Mouse (Mus musculus): ENCODE measurements around the gene Zfp54. TPM values are rescaled to one million over a fixed set of nuclear protein-coding genes. Genes with fewer than 3 reads are reported as not detected.

Gene Zfp54
- polyA plus RNA-seq, 1 experiment from 2014 or later = 2.4 TPM

Other genes starting within 250 kb of the Zfp54 start
- gene Vmn1r234, start 197.1 kb upstream of the Zfp54 start, polyA plus RNA-seq (2014; fragmentation: Nextera tagmentation; extraction: Ambion mirVana) = not detected in 2 replicates
- not detected in 2 replicates for gene Vmn1r235, start 166.8 kb upstream of the Zfp54 start, polyA plus RNA-seq (2014; fragmentation: Nextera tagmentation; extraction: Ambion mirVana)
- gene Vmn1r236, start 140.3 kb upstream of the Zfp54 start, polyA plus RNA-seq (2014; fragmentation: Nextera tagmentation; extraction: Ambion mirVana) = not detected in 2 replicates
- gene Vmn1r237, start 111.4 kb upstream of the Zfp54 start, polyA plus RNA-seq (2014; fragmentation: Nextera tagmentation; extraction: Ambion mirVana) = not detected in 2 replicates
- 2.3 and 2.9 TPM in 2 replicates for gene Zfp677, start 39.5 kb upstream of the Zfp54 start, polyA plus RNA-seq (2014; fragmentation: Nextera tagmentation; extraction: Ambion mirVana)
- gene Zfp51, start 27.1 kb downstream of the Zfp54 start, polyA plus RNA-seq (2014; fragmentation: Nextera tagmentation; extraction: Ambion mirVana) = 13.7 and 14.6 TPM in 2 replicates
- gene Zfp53, start 65.8 kb downstream of the Zfp54 start, polyA plus RNA-seq (2014; fragmentation: Nextera tagmentation; extraction: Ambion mirVana) = 9.6 TPM in 2 replicates
- 1.2 and 1.3 TPM in 2 replicates for gene Zfp52, start 112.3 kb downstream of the Zfp54 start, polyA plus RNA-seq (2014; fragmentation: Nextera tagmentation; extraction: Ambion mirVana)
- 16.3 and 18.6 TPM in 2 replicates for gene Zfp948, start 143.8 kb downstream of the Zfp54 start, polyA plus RNA-seq (2014; fragmentation: Nextera tagmentation; extraction: Ambion mirVana)
- 5.4 and 7.2 TPM in 2 replicates for gene Zfp983, start 227.4 kb downstream of the Zfp54 start, polyA plus RNA-seq (2014; fragmentation: Nextera tagmentation; extraction: Ambion mirVana)